Mouse (Mus musculus) heart, embryonic 14.5 days (tissue): ENCODE data around the gene Metrnl. TPM values are rescaled to one million over a fixed set of nuclear protein-coding genes. Genes with fewer than 3 reads are reported as not detected.

Experiments
- ATAC-seq: fragments of 200-750 bp; cut with Nextera tagmentation; 2 replicates; pipeline ENCODE4 v1.8.0; 2017; ENCODE audit warnings: low read depth, moderate TSS enrichment; ENCODE audit not compliant: insufficient number of reproducible peaks, insufficient read depth, low FRiP score
- H3K27ac ChIP-seq, 2 experiments: fragments of 200-500 bp in 1 of 2; fragments of 300-500 bp in 1 of 2; sonication (generic) in 1 of 2; replicated peaks in 1 of 2; 2 replicates each; pipeline ENCODE4 v1.5.1; 2012 to 2014; ENCODE audit warnings: low read depth in 2 of 2, low read length in 2 of 2, control low read depth in 1 of 2, mild to moderate bottlenecking in 1 of 2, mixed read lengths in 1 of 2; ENCODE audit not compliant: control insufficient read depth in 1 of 2, insufficient read depth in 1 of 2
- H3K27me3 ChIP-seq: fragments of 300-500 bp; sonication (generic); 2 replicates; pipeline ENCODE4 v1.6.1; 2014; ENCODE audit warnings: mild to moderate bottlenecking, low read length, control low read depth; ENCODE audit not compliant: control insufficient read depth, insufficient read depth
- H3K36me3 ChIP-seq: fragments of 300-500 bp; sonication (generic); 2 replicates; pipeline ENCODE4 v1.6.1; 2014; ENCODE audit warnings: mild to moderate bottlenecking, control low read depth, low read length, mixed read lengths; ENCODE audit not compliant: control insufficient read depth, insufficient read depth
- H3K4me1 ChIP-seq, 2 experiments: fragments of 200-500 bp in 1 of 2; fragments of 300-500 bp in 1 of 2; sonication (generic) in 1 of 2; 2 replicates each; pipeline ENCODE4 v1.6.1; 2012 to 2014; ENCODE audit warnings: low read length in 2 of 2, control low read depth in 1 of 2, mixed read lengths in 1 of 2; ENCODE audit not compliant: control insufficient read depth in 2 of 2, insufficient read depth in 2 of 2
- H3K4me2 ChIP-seq: fragments of 300-500 bp; sonication (generic); 2 replicates; pipeline ENCODE4 v1.6.1; 2014; ENCODE audit warnings: mild to moderate bottlenecking, low read length
- H3K4me3 ChIP-seq, 2 experiments: fragments of 200-500 bp in 1 of 2; fragments of 300-500 bp in 1 of 2; sonication (generic) in 1 of 2; 2 replicates each; pipeline ENCODE4 v1.5.1; 2012 to 2014; ENCODE audit warnings: low read length in 2 of 2, mild to moderate bottlenecking in 2 of 2, control low read depth in 1 of 2, low read depth in 1 of 2, moderate library complexity in 1 of 2; ENCODE audit not compliant: control insufficient read depth in 1 of 2, insufficient read depth in 1 of 2
- H3K9ac ChIP-seq: fragments of 300-500 bp; sonication (generic); 2 replicates; pipeline ENCODE4 v1.6.1; 2014; ENCODE audit warnings: mild to moderate bottlenecking, low read length
- H3K9me3 ChIP-seq: fragments of 300-500 bp; sonication (generic); 2 replicates; pipeline ENCODE4 v1.6.1; 2016; ENCODE audit warnings: low read length, control low read depth; ENCODE audit not compliant: control insufficient read depth
- WGBS: fragments of 180-500 bp; shearing (Covaris S2); extraction: QIAGEN DNeasy Blood & Tissue Kit; methylation state at CpG from one replicate; pipeline ENCODE4 v1.1.7; 2014; 5-methylcytosine and 5-hydroxymethylcytosine counted together
- polyA plus RNA-seq: library from polyadenylated mRNA; unstranded; fragments of >200 nt; fragmentation: Nextera tagmentation; extraction: Ambion mirVana; gene quantifications from 2 replicates; pipeline ENCODE4 v1.2.1, GENCODE M21; 2014

Metrnl gene
- polyA plus RNA-seq, 1 experiment from 2014 or later = 18.1 TPM

DNA sequence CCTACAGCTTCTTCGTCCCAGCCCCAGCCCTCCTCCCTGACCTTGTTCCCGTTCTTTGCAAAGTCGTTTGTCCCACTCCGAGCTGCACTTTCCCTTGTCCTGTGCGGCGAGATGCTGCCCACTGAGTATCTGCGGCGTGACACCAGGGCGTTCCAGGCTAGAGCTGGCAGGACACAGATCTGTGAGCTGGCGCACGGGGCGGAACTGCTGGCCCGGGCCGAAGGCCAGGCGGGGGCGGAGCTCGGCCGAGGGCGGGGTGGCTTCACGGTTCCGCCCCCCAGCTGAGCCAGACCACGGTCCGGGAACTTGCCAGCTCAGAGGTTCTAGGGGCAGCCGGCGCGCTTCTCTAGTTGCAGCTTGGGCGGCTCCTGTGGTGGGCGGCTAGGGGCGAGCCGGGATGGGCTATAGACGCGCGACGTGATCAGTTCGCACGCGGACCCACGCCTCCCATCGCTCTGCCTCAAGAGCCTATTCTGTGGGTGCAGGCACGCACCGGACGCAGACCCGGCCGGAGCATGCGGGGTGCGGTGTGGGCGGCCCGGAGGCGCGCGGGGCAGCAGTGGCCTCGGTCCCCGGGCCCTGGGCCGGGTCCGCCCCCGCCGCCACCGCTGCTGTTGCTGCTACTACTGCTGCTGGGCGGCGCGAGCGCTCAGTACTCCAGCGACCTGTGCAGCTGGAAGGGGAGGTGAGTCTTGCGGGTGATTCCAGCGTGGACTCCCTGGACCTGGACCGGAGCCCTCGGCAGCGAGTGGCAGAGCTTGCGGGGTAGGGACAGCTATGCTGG, 959 bp downstream of the Metrnl start:
- Histone ChIP-seq H3K4me1 (peaks cover 0 to 6% of the 10 kb centered on the region in 2 experiments; a peak in 2 of 4 replicates), H3K4me2 (peak overlapping the region; percentile 83), H3K9me3 (no peaks in the 10 kb centered on the region), H3K4me3 (peak overlapping the region; percentile 60 to 82), H3K9ac (peak overlapping the region; percentile 76), H3K36me3 (no peaks in the 10 kb centered on the region), H3K27me3 (peaks cover 6% of the 10 kb centered on the region; the same call in 1 of the 2 replicates), H3K27ac (peak overlapping the region; percentile 6 to 61; a peak in 3 of 4 replicates)
- WGBS = under 1% methylated on average over 69 of the region's 69 CpGs
- ATAC-seq = peak; percentile 94

DNA sequence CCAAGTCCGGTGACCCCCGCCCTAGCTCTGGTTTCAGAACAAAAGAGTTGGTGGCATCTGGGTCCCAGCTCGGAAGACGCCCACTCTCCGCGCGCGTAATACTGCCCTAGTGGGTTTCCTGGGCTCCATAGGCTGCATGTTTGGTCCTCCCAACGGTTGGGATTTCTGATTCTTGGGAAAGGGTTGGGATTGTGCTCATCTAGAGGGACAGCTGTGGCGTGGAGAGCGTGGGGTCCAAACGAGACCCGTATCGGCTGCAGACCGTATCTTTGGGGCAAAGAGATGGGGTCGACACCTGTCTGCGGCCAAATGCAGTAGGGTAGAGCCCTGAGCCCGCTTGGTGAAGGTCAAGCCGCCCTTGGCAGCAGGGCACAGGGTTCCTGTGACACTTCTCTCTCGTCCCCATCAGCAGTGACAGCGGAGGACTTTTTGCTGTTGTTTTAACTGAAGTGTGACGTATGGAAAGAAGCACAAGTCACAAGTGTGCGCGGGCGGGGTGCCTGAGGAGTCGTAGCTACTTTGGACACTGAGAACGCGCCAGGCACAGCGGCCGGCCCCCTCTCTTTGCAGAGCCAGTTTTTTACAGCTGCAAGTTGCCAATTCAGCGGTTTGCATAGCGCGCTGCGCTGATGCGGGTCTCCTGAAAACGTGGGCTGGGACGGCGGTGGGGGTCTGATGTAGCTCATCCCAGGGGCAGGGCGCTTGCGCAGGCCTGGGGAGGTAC, 1.7 kb downstream of the Metrnl start:
- peak overlapping the region; percentile 6 to 61; a peak in 2 of 4 replicates for H3K27ac ChIP-seq
- H3K9ac ChIP-seq = peak overlapping the region; percentile 76
- H3K4me2 ChIP-seq = peak overlapping the region; percentile 83
- peaks cover 6% of the 10 kb centered on the region; the same call in 1 of the 2 replicates for H3K27me3 ChIP-seq
- under 1% methylated on average over 40 of the region's 40 CpGs for WGBS
- ATAC-seq = 0 out of 2 replicates have a peak, but pooled peaks have one; percentile 6
- H3K36me3 ChIP-seq = no peaks in the 10 kb centered on the region
- peaks cover 0 to 6% of the 10 kb centered on the region in 2 experiments; a peak in 2 of 4 replicates for H3K4me1 ChIP-seq
- peak overlapping the region; percentile 60 to 82 for H3K4me3 ChIP-seq
- no peaks in the 10 kb centered on the region for H3K9me3 ChIP-seq

DNA sequence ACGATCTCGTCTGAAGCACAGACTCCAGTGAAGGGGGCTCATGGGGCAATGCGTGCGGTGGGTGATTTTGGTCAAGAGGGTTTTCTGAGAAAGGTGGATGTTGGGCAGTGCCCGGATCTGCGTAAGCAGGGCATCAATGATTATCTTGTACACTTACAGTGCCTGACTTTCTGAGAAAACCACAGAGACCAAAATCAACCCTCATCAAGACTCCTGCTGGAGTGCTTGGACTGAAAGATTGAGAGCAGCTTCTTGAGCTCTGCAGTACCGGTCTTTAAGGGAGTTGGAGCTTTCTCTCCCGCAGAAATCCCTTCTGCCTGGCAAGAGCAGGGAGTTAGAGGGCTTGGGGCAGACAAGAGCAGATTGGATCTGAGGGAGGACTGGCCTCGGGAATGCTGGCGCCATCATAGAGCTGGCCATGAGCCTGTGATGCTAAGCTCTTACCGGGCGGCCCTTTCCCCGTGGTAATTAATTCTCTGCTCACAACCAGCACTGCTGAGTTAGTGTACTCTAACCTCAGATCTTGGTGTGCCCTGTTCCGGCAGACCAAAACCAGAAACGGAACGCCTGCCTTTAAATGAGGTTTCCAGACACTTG, 2.4 kb downstream of the Metrnl start:
- 0 out of 2 replicates have a peak, but pooled peaks have one; percentile 4 for ATAC-seq
- Histone ChIP-seq H3K9me3 (no peaks in the 10 kb centered on the region), H3K27me3 (peaks cover 6% of the 10 kb centered on the region; the same call in 1 of the 2 replicates), H3K4me2 (peak overlapping the region; percentile 83), H3K36me3 (no peaks in the 10 kb centered on the region), H3K4me3 (peak overlapping the region; percentile 60 to 82), H3K4me1 (peaks cover 0 to 6% of the 10 kb centered on the region in 2 experiments; a peak in 2 of 4 replicates), H3K9ac (peak overlapping the region; percentile 76), H3K27ac (no peak overlapping the region)
- WGBS = 20% methylated on average over 16 of the region's 16 CpGs

DNA sequence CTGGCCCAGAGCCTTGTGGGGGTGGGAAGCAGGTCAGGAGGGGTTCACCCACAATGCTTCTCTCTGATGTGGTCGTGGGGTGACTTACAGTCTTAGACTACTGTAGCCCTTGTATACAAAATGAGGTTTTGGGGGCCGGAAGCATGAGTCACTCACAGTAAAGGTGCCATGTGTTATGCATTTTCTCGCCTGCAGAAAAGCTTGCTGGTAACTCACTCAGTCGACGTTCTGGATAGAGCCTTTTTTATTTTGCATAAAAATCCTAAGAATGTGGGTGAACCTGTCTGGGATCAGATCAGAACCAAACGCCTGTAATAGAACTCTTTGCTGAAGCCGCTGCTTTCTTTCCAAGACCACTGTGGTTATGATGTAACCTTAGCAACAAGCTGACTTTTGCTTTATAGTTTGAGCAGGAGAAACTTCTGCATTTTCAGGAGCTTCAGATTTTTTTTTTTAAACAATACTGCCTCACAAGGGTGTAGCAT, 5.2 kb downstream of the Metrnl start:
- Histone ChIP-seq H3K9ac (no peak overlapping the region), H3K4me2 (no peak overlapping the region), H3K4me1 (peaks cover 0 to 6% of the 10 kb centered on the region in 2 experiments; a peak in 2 of 4 replicates), H3K27me3 (peaks cover 6% of the 10 kb centered on the region; the same call in 1 of the 2 replicates), H3K36me3 (no peaks in the 10 kb centered on the region), H3K9me3 (no peaks in the 10 kb centered on the region), H3K27ac (no peak overlapping the region), H3K4me3 (no peak overlapping the region)
- WGBS = 37% methylated on average over 7 of the region's 7 CpGs
- no peak for ATAC-seq

DNA sequence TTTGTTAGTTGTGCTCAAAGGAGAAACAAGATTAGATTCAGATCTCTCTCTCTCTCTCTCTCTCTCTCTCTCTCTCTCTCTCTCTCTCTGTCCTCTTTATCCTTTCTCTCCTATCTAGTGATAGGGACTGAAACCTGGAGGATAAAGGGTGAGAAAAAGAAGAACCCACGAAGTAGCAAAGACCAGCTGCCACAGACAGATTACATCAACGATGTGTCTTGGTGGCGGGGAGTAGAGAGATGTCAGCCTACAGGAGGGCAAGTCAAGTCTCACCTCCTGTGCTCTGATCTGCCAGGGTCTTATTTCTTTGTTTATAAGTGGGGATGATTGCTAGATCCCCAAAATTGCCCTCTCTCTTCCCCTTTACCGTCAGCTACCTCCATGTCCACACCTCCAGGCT, 7.9 kb downstream of the Metrnl start:
- no peak overlapping the region for H3K9ac ChIP-seq
- WGBS = 47% methylated on average over 4 of the region's 4 CpGs
- no peak for ATAC-seq
- no peak overlapping the region for H3K27ac ChIP-seq
- H3K9me3 ChIP-seq = no peaks in the 10 kb centered on the region
- no peak overlapping the region for H3K4me3 ChIP-seq
- no peaks in the 10 kb centered on the region for H3K4me1 ChIP-seq
- no peak overlapping the region for H3K4me2 ChIP-seq
- peaks cover 2% of the 10 kb centered on the region; the same call in 1 of the 2 replicates for H3K27me3 ChIP-seq
- no peaks in the 10 kb centered on the region for H3K36me3 ChIP-seq

DNA sequence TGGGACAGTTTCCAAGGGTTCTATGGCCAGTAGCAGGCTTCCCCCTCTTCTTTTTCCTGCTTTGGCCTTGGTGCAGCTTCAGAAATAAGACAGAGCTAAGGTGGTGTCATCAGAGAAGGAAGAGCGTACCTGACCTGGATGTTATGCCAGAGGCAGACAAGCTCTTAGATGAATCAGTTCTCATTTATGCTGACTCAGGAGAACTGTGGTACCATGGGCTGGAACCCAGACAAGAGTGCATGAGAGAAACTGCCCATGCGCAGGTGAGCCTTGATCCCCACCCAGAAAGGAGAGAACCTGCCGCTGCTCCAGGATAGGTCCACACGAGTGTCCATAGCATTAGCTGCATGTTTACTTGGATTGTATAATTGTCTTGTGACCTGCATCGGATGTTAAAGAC, 8.9 kb downstream of the Metrnl start:
- WGBS = 95% methylated on average over 5 of the region's 5 CpGs

DNA sequence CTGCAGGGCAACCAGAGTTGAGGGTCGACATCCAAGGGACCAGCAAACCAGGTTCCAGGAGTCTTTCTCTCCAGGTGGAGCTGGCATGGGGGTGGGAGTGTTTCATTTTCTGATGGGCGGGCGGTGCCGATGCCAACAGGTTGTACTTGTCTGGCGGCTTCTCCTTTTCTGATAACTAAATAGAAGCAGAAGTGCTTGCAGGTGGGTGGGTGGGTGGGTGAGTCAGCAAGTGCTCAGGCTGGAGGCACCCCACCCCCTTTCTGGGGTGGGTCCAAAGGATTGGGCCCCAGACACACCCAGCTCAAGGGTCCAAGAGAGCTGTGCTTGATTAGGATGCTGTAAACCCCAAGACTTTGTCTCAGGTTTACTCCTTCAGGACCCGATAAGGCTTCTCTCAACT, 11.6 kb downstream of the Metrnl start:
- Histone ChIP-seq H3K4me3 (no peak overlapping the region), H3K9me3 (no peaks in the 10 kb centered on the region), H3K36me3 (peaks cover 30% of the 10 kb centered on the region), H3K4me1 (no peaks in the 10 kb centered on the region), H3K4me2 (no peak overlapping the region), H3K9ac (no peak overlapping the region), H3K27ac (no peak overlapping the region), H3K27me3 (no peaks in the 10 kb centered on the region)
- ATAC-seq = no peak
- WGBS = 88% methylated on average over 6 of the region's 6 CpGs

More for the DNA sequence above, 8.9 kb downstream of the Metrnl start:
- Histone ChIP-seq H3K4me3 (no peak overlapping the region), H3K27me3 (no peaks in the 10 kb centered on the region), H3K27ac (no peak overlapping the region), H3K4me1 (no peaks in the 10 kb centered on the region), H3K36me3 (peaks cover 7% of the 10 kb centered on the region), H3K4me2 (no peak overlapping the region), H3K9me3 (no peaks in the 10 kb centered on the region), H3K9ac (no peak overlapping the region)
- ATAC-seq = no peak
